Mouse (Mus musculus): ENCODE results near the gene Gatad2a.

DNA sequence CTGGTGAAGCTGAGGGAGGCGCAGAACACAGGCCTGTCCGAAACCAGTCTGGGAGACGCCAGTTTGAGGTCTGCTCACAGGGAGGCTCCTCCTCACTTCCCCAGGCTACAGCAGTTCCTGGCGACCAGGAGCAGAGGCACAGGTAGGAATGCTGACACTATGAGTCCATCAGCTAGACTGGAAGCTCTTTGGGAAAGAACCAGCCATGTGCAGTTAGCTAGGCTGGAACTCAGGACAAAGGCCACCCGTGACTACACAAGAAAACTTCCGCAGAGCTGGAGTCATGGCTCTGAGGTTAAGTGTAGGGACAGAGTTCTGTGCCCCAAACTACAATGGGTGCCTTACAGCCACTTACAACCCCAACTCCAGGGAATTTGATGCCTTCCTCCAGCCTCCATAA lies 98.3 kb downstream of the Gatad2a start:
- no peak for TF ChIP-seq CTCF (IDR thresholded peaks at IDR 0.05; ENCODE audit: low read depth)
- no peak for TF ChIP-seq EP300 (IDR thresholded peaks at IDR 0.05; ENCODE audit: low read depth)
